Mouse (Mus musculus) spleen, postnatal 14 days (tissue): Measurements from ENCODE around the gene Zfp940.
A peak's percentile ranks its signal among the peaks of the same experiment; 100 is the strongest.

ENCODE experiments used
- DNase-seq, 2 experiments: peaks; one replicate each; pipeline ENCODE4 v3.0.0; 2021 to 2022; ENCODE audit warnings: low spot score in 2 of 2

Zfp940 gene

DNA sequence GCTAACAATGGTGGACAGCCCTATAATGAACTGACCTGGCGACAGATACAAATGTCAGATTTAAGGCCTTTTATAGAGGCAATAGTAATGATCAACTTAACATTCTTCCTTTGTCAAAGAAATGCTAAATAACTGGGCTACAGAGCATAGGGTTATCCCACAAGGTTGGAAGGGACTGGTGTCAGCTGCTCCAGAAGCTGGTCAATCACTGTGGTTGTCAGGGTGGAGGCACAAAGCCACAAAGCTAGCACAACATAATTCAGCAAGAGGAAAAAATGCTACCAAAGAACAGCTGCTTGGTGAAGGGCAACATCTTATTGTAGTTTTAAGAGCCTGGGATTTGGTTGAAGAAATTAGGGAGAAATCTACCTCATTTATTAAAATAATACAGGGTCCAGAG, 41.2 kb downstream of the Zfp940 start:
- no peak for DNase-seq

GRCm38 (mm10) chr7:29807046-29807445, 46.4 kb downstream of the Zfp940 start:
- DNase-seq, result no peak

GRCm38 (mm10) chr7:29792906-29793305, 60.6 kb downstream of the Zfp940 start:
- no peak for DNase-seq

GRCm38 (mm10) chr7:29785888-29786287, 67.6 kb downstream of the Zfp940 start:
- no peak for DNase-seq

DNA sequence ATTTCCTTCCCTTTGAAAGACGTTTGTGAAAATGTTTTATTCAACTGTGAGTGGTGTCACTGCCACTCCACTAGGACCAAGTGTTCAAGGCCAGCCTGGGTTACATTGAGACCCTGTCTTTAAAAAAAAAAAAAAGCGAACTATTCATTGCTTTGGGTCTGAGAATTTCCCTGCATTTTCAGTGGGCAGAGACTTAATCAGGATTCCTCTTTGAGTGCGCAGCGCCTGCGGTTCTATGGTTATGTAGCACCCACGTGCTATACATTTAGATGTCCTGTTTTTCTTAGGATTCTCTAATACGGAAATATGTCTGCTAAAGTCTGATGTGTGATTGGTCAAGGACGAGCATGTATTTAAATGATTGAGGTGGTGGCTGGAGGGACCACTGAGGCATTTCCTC, 68.4 kb downstream of the Zfp940 start:
- DNase-seq, result no peak

DNA sequence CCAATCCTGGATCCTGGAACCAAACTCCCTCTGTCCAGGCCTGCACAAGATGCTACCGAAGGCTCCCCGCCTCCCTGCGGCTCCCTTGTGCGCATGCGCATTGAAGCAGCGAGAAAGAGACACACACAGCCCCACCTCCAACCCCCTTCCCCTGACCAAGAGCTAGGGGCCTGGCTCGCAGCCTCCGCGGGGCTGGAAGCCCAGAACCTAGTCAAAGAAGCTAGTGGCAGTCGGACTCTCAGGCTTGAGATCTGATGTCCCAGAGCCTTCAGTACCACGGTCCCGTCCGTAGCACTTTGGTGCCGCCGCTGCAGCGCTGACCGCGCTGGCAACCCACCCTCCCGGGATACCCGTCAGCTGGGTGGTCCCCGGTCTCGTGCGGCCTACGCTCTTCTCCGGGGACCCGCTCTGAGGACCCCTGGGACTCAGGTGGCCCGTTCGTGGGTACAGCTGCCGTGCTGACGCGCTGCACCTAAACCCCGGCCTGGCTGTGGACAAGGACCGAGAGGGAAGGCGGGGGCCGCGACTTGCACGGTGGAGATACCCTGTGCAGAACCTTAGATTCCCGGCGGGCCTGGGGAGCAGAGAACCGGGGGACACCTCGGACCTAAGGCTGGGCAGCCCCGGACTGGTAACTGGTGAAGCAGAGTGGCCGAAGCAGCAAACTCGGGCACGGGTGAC, 69.5 kb downstream of the Zfp940 start, which contains the start of gene Zfp30:
TSS of gene Zfp30 (plus strand) at position 128 of the 681 bp plus-strand sequence.
- DNase-seq, result peak; percentile 27 to 37
